Mouse (Mus musculus) liver, embryonic 16.5 days (tissue): Measurements from ENCODE around the gene Tatdn2. TPM values are rescaled to one million over a fixed set of nuclear protein-coding genes. Genes with fewer than 3 reads are reported as not detected.
A peak's percentile ranks its signal among the peaks of the same experiment; 100 is the strongest.

Experiments
- ATAC-seq: fragments of 200-750 bp; cut with Nextera tagmentation; 2 replicates; pipeline ENCODE4 v1.8.0; 2017; ENCODE audit warnings: low read depth, mild to moderate bottlenecking, moderate number of reproducible peaks, moderate library complexity
- H3K27ac ChIP-seq: fragments of 300-500 bp; sonication (generic); 2 replicates; pipeline ENCODE4 v1.5.1; 2014; ENCODE audit warnings: mild to moderate bottlenecking, low read length
- H3K27me3 ChIP-seq: fragments of 300-500 bp; sonication (generic); 2 replicates; pipeline ENCODE4 v1.6.1; 2014; ENCODE audit warnings: low read depth, low read length, mixed read lengths; ENCODE audit not compliant: control insufficient read depth, insufficient read depth
- H3K36me3 ChIP-seq: fragments of 300-500 bp; sonication (generic); 2 replicates; pipeline ENCODE4 v1.6.1; 2014; ENCODE audit warnings: mild to moderate bottlenecking; ENCODE audit not compliant: control insufficient read depth, insufficient read depth
- H3K4me1 ChIP-seq: fragments of 300-500 bp; sonication (generic); 2 replicates; pipeline ENCODE4 v1.6.1; 2014; ENCODE audit warnings: low read depth, low read length, mixed read lengths; ENCODE audit not compliant: control insufficient read depth
- H3K4me2 ChIP-seq: fragments of 300-500 bp; sonication (generic); 2 replicates; pipeline ENCODE4 v1.6.1; 2014; ENCODE audit warnings: low read depth, low read length, mixed read lengths
- H3K4me3 ChIP-seq: fragments of 300-500 bp; sonication (generic); 2 replicates; pipeline ENCODE4 v1.5.1; 2014; ENCODE audit warnings: low read depth, mild to moderate bottlenecking, low read length
- H3K9ac ChIP-seq: fragments of 300-500 bp; sonication (generic); 2 replicates; pipeline ENCODE4 v1.6.1; 2014; ENCODE audit warnings: low read depth, low read length
- H3K9me3 ChIP-seq: fragments of 300-500 bp; sonication (generic); replicated peaks from 2 replicates; pipeline ENCODE4 v1.6.1; 2016; ENCODE audit warnings: low read length; ENCODE audit not compliant: control insufficient read depth
- WGBS: fragments of 180-500 bp; shearing (Covaris S2); extraction: QIAGEN DNeasy Blood & Tissue Kit; methylation state at CpG from one replicate; pipeline ENCODE4 v1.1.7; 2014; ENCODE audit not compliant: insufficient replicate concordance; 5-methylcytosine and 5-hydroxymethylcytosine counted together
- polyA plus RNA-seq: library from polyadenylated mRNA; unstranded; fragments of >200 nt; fragmentation: Nextera tagmentation; extraction: Ambion mirVana; gene quantifications from 2 replicates; pipeline ENCODE4 v1.2.1, GENCODE M21; 2015

Tatdn2 gene
- polyA plus RNA-seq, 1 experiment from 2014 or later = 0.40 TPM

- no peak overlapping the region for H3K27ac ChIP-seq
- no peak for ATAC-seq
- H3K27me3 ChIP-seq = no peaks in the 10 kb centered on the region
- H3K36me3 ChIP-seq = no peaks in the 10 kb centered on the region; the same call in 1 of the 2 replicates
- H3K4me2 ChIP-seq = no peak overlapping the region
- H3K9me3 ChIP-seq = no peaks in the 10 kb centered on the region
- 78% methylated on average over 14 of the region's 14 CpGs for WGBS
- H3K9ac ChIP-seq = no peak overlapping the region
- H3K4me3 ChIP-seq = no peak overlapping the region
- H3K4me1 ChIP-seq = peaks cover 20% of the 10 kb centered on the region
Observed at GRCm38 (mm10) chr6:113678246-113679012, 18.4 kb upstream of the Tatdn2 start.

GRCm38 (mm10) chr6:113679993-113680566 lies 16.8 kb upstream of the Tatdn2 start:
- peak overlapping the region; percentile 48 for H3K27ac ChIP-seq
- no peak overlapping the region for H3K4me2 ChIP-seq
- no peak for ATAC-seq
- H3K4me1 ChIP-seq = peaks cover 20% of the 10 kb centered on the region
- no peaks in the 10 kb centered on the region for H3K27me3 ChIP-seq
- 56% methylated on average over 9 of the region's 9 CpGs for WGBS
- H3K9me3 ChIP-seq = no peaks in the 10 kb centered on the region
- H3K4me3 ChIP-seq = no peak overlapping the region
- H3K36me3 ChIP-seq = no peaks in the 10 kb centered on the region; the same call in 1 of the 2 replicates
- no peak overlapping the region for H3K9ac ChIP-seq

- Histone ChIP-seq H3K27me3 (no peaks in the 10 kb centered on the region), H3K9ac (no peak overlapping the region), H3K4me2 (no peak overlapping the region), H3K4me1 (peaks cover 23% of the 10 kb centered on the region), H3K27ac (0 out of 2 replicates have a peak overlapping the region, but pooled peaks have one; percentile 6), H3K36me3 (no peaks in the 10 kb centered on the region; the same call in 1 of the 2 replicates), H3K9me3 (no peaks in the 10 kb centered on the region), H3K4me3 (no peak overlapping the region)
- WGBS = 4% methylated on average over 4 of the region's 4 CpGs
- peak; percentile 69 for ATAC-seq
Observed at GRCm38 (mm10) chr6:113681271-113681670, 15.6 kb upstream of the Tatdn2 start.

GRCm38 (mm10) chr6:113683081-113683825 lies 13.6 kb upstream of the Tatdn2 start:
- Histone ChIP-seq H3K9me3 (no peaks in the 10 kb centered on the region), H3K4me3 (no peak overlapping the region), H3K36me3 (no peaks in the 10 kb centered on the region; the same call in 1 of the 2 replicates), H3K27me3 (no peaks in the 10 kb centered on the region), H3K4me2 (no peak overlapping the region), H3K9ac (no peak overlapping the region), H3K4me1 (peaks cover 19% of the 10 kb centered on the region), H3K27ac (no peak overlapping the region)
- ATAC-seq = no peak
- WGBS = 67% methylated on average over 10 of the region's 10 CpGs

- WGBS = 70% methylated on average over 8 of the region's 8 CpGs
- Histone ChIP-seq H3K4me1 (peaks cover 31% of the 10 kb centered on the region), H3K27me3 (no peaks in the 10 kb centered on the region), H3K9ac (no peak overlapping the region), H3K4me3 (no peak overlapping the region), H3K27ac (no peak overlapping the region), H3K4me2 (no peak overlapping the region), H3K9me3 (no peaks in the 10 kb centered on the region), H3K36me3 (no peaks in the 10 kb centered on the region; the same call in 1 of the 2 replicates)
- no peak for ATAC-seq
Observed at GRCm38 (mm10) chr6:113686551-113687125, 10.2 kb upstream of the Tatdn2 start.

GRCm38 (mm10) chr6:113690008-113690399 lies 6.8 kb upstream of the Tatdn2 start:
- H3K4me2 ChIP-seq = peak overlapping the region; percentile 77
- 46% methylated on average over 7 of the region's 7 CpGs for WGBS
- peaks cover 55% of the 10 kb centered on the region for H3K4me1 ChIP-seq
- peak overlapping the region; percentile 98 for H3K27ac ChIP-seq
- no peak for ATAC-seq
- H3K9ac ChIP-seq = peak overlapping the region; percentile 48
- H3K27me3 ChIP-seq = no peaks in the 10 kb centered on the region
- no peaks in the 10 kb centered on the region for H3K9me3 ChIP-seq
- peaks cover 10% of the 10 kb centered on the region for H3K36me3 ChIP-seq
- peak overlapping the region; percentile 68; the same call in 1 of the 2 replicates for H3K4me3 ChIP-seq

- H3K27me3 ChIP-seq = no peaks in the 10 kb centered on the region
- H3K4me3 ChIP-seq = peak overlapping the region; percentile 68
- H3K27ac ChIP-seq = peak overlapping the region; percentile 98
- no peaks in the 10 kb centered on the region for H3K9me3 ChIP-seq
- H3K4me2 ChIP-seq = peak overlapping the region; percentile 77
- H3K9ac ChIP-seq = peak overlapping the region; percentile 72
- peak; percentile 94 for ATAC-seq
- WGBS = 1% methylated on average over 14 of the region's 14 CpGs
- peaks cover 12% of the 10 kb centered on the region for H3K36me3 ChIP-seq
- peaks cover 60% of the 10 kb centered on the region for H3K4me1 ChIP-seq
Observed at GRCm38 (mm10) chr6:113690400-113691083, 6.3 kb upstream of the Tatdn2 start.

GRCm38 (mm10) chr6:113691084-113691462 lies 5.8 kb upstream of the Tatdn2 start:
- Histone ChIP-seq H3K27me3 (no peaks in the 10 kb centered on the region), H3K27ac (peak overlapping the region; percentile 98), H3K9ac (peak overlapping the region; percentile 72), H3K4me2 (peak overlapping the region; percentile 77), H3K9me3 (no peaks in the 10 kb centered on the region), H3K36me3 (peaks cover 12% of the 10 kb centered on the region), H3K4me1 (peaks cover 63% of the 10 kb centered on the region), H3K4me3 (peak overlapping the region; percentile 68)
- 39% methylated on average over 4 of the region's 4 CpGs for WGBS
- ATAC-seq = no peak
